Mouse (Mus musculus): ENCODE results near the gene Atp5d. TPM values are rescaled to one million over a fixed set of nuclear protein-coding genes. Genes with fewer than 3 reads are reported as not detected.
A peak's percentile ranks its signal among the peaks of the same experiment; 100 is the strongest.
"Not testable (repeated sequence)": the region's sequence is repeated elsewhere in the genome, so short reads cannot be mapped to it uniquely, and the experiment has no call there.

Gene Atp5d
- polyA plus RNA-seq, 1 experiment from 2014 or later: 553 TPM

- peak overlapping the region; percentile 67 for H3K9ac ChIP-seq (replicated peaks)
- WGBS: under 1% methylated on average over 17 of the region's 17 CpGs
These were observed 26.5 kb downstream of the Atp5d start for GRCm38 (mm10) chr10:80164998-80165344.

GRCm38 (mm10) chr10:80165392-80166128 is 27.1 kb downstream of the Atp5d start, which contains the start of gene Cirbp:
Gene Cirbp, plus strand, starts transcription at chr10:80165985.
- peak within 1 kb of the TSS; percentile 90 for H3K27ac ChIP-seq (replicated peaks)
- peaks cover 9% of the 10 kb centered on the region for H3K36me3 ChIP-seq
- peak within 1 kb of the TSS; percentile 67 for H3K9ac ChIP-seq (replicated peaks)
- no peaks in the 10 kb centered on the region for H3K9me3 ChIP-seq (replicated peaks)
- H3K4me3 ChIP-seq (replicated peaks): peak within 1 kb of the TSS; percentile 90
- H3K4me1 ChIP-seq: peaks cover 77% of the 10 kb centered on the region
- peak within 1 kb of the TSS; percentile 96 for H3K4me2 ChIP-seq
- peak; percentile 7; the same call in 1 of the 2 replicates for ATAC-seq (ENCODE audit: low FRiP score)
- no peaks in the 10 kb centered on the region for H3K27me3 ChIP-seq (replicated peaks)
- WGBS: 9% methylated on average over 20 of the region's 20 CpGs

More at GRCm38 (mm10) chr10:80164998-80165344, 26.5 kb downstream of the Atp5d start:
- Histone ChIP-seq H3K27me3 (replicated peaks) (no peaks in the 10 kb centered on the region), H3K27ac (replicated peaks) (peak overlapping the region; percentile 90), H3K4me1 (peaks cover 77% of the 10 kb centered on the region), H3K36me3 (peaks cover 3% of the 10 kb centered on the region), H3K9me3 (replicated peaks) (no peaks in the 10 kb centered on the region), H3K4me2 (peak overlapping the region; percentile 96), H3K4me3 (replicated peaks) (peak overlapping the region; percentile 48)
- peak; percentile 64 for ATAC-seq (ENCODE audit: low FRiP score)

- H3K4me3 ChIP-seq (replicated peaks): peak overlapping the region; percentile 48
These were observed 27.7 kb downstream of the Atp5d start for GRCm38 (mm10) chr10:80166136-80166535.

GRCm38 (mm10) chr10:80167460-80168037 is 29.1 kb downstream of the Atp5d start:
- Histone ChIP-seq H3K27ac (replicated peaks) (peak overlapping the region; percentile 100), H3K9me3 (replicated peaks) (no peaks in the 10 kb centered on the region), H3K36me3 (peaks cover 25% of the 10 kb centered on the region), H3K27me3 (replicated peaks) (no peaks in the 10 kb centered on the region), H3K4me2 (peak overlapping the region; percentile 96), H3K4me3 (replicated peaks) (peak overlapping the region; percentile 90), H3K4me1 (peaks cover 77% of the 10 kb centered on the region), H3K9ac (replicated peaks) (peak overlapping the region; percentile 100)
- ATAC-seq (ENCODE audit: low FRiP score): peak; percentile 92
- 0% methylated on average over 55 of the region's 55 CpGs for WGBS

More at GRCm38 (mm10) chr10:80166136-80166535, 27.7 kb downstream of the Atp5d start:
- Histone ChIP-seq H3K9ac (replicated peaks) (peak overlapping the region; percentile 67), H3K27ac (replicated peaks) (peak overlapping the region; percentile 90), H3K4me1 (peaks cover 75% of the 10 kb centered on the region), H3K36me3 (peaks cover 14% of the 10 kb centered on the region), H3K4me2 (peak overlapping the region; percentile 96)
- WGBS: 90% methylated on average over 4 of the region's 4 CpGs
- ATAC-seq (ENCODE audit: low FRiP score); H3K27me3 ChIP-seq (replicated peaks); H3K9me3 ChIP-seq (replicated peaks): not testable (repeated sequence)

GRCm38 (mm10) chr10:80168038-80168661 is 29.7 kb downstream of the Atp5d start:
- WGBS: under 1% methylated on average over 47 of the region's 48 CpGs
- peak; percentile 49 for ATAC-seq (ENCODE audit: low FRiP score)
- Histone ChIP-seq H3K9me3 (replicated peaks) (no peaks in the 10 kb centered on the region), H3K27me3 (replicated peaks) (no peaks in the 10 kb centered on the region), H3K4me3 (replicated peaks) (peak overlapping the region; percentile 90), H3K36me3 (peaks cover 25% of the 10 kb centered on the region), H3K9ac (replicated peaks) (peak overlapping the region; percentile 100), H3K4me1 (peaks cover 79% of the 10 kb centered on the region), H3K27ac (replicated peaks) (peak overlapping the region; percentile 100), H3K4me2 (peak overlapping the region; percentile 96)

GRCm38 (mm10) chr10:80169070-80169469 is 30.6 kb downstream of the Atp5d start:
- H3K4me3 ChIP-seq (replicated peaks): peak overlapping the region; percentile 90
- H3K4me1 ChIP-seq: peaks cover 78% of the 10 kb centered on the region
- peak overlapping the region; percentile 100 for H3K27ac ChIP-seq (replicated peaks)
- H3K4me2 ChIP-seq: peak overlapping the region; percentile 96
- no peaks in the 10 kb centered on the region for H3K9me3 ChIP-seq (replicated peaks)
- peaks cover 25% of the 10 kb centered on the region for H3K36me3 ChIP-seq
- no peak for ATAC-seq (ENCODE audit: low FRiP score)
- peak overlapping the region; percentile 100 for H3K9ac ChIP-seq (replicated peaks)
- 67% methylated on average over 1 of the region's 1 CpGs for WGBS
- no peaks in the 10 kb centered on the region for H3K27me3 ChIP-seq (replicated peaks)

GRCm38 (mm10) chr10:80169651-80170050 is 31.2 kb downstream of the Atp5d start:
- no peak overlapping the region for H3K4me3 ChIP-seq (replicated peaks)

DNA sequence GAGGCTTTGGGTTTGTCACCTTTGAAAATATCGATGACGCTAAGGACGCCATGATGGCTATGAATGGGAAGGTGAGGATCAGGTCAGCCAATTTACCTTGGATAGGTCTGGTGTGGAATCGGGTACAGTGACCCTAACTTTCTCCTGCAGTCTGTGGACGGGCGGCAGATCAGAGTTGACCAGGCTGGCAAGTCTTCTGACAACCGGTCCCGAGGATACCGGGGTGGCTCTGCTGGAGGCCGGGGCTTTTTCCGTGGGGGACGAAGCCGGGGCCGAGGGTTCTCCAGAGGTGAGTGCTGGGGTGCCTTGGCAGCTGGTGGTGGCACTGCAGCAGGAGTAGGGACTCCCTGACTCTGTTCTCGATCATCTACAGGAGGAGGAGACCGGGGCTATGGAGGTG is 31.6 kb downstream of the Atp5d start:
- Histone ChIP-seq H3K4me1 (peaks cover 72% of the 10 kb centered on the region), H3K27ac (replicated peaks) (no peak overlapping the region), H3K4me2 (0 out of 2 replicates have a peak overlapping the region, but pooled peaks have one; percentile 1), H3K9me3 (replicated peaks) (no peaks in the 10 kb centered on the region), H3K9ac (replicated peaks) (0 out of 2 replicates have a peak overlapping the region, but pooled peaks have one; percentile 100), H3K27me3 (replicated peaks) (no peaks in the 10 kb centered on the region), H3K4me3 (replicated peaks) (no peak overlapping the region), H3K36me3 (peaks cover 25% of the 10 kb centered on the region)
- WGBS: 97% methylated on average over 16 of the region's 16 CpGs
- ATAC-seq (ENCODE audit: low FRiP score): no peak

More at GRCm38 (mm10) chr10:80169651-80170050, 31.2 kb downstream of the Atp5d start:
- Histone ChIP-seq H3K4me1 (peaks cover 73% of the 10 kb centered on the region), H3K4me2 (peak overlapping the region; percentile 96; the same call in 1 of the 2 replicates), H3K27ac (replicated peaks) (0 out of 2 replicates have a peak overlapping the region, but pooled peaks have one; percentile 5), H3K27me3 (replicated peaks) (no peaks in the 10 kb centered on the region), H3K9ac (replicated peaks) (peak overlapping the region; percentile 100; the same call in 1 of the 2 replicates), H3K9me3 (replicated peaks) (no peaks in the 10 kb centered on the region), H3K36me3 (peaks cover 25% of the 10 kb centered on the region)
- WGBS: 93% methylated on average over 7 of the region's 7 CpGs
- no peak for ATAC-seq (ENCODE audit: low FRiP score)

- H3K9me3 ChIP-seq (replicated peaks): no peaks in the 10 kb centered on the region
- no peak overlapping the region for H3K4me2 ChIP-seq
- ATAC-seq (ENCODE audit: low FRiP score): no peak
- peaks cover 67% of the 10 kb centered on the region for H3K4me1 ChIP-seq
- no peak overlapping the region for H3K4me3 ChIP-seq (replicated peaks)
- H3K9ac ChIP-seq (replicated peaks): no peak overlapping the region
- no peak overlapping the region for H3K27ac ChIP-seq (replicated peaks)
- WGBS: 97% methylated on average over 19 of the region's 19 CpGs
- H3K36me3 ChIP-seq: peaks cover 25% of the 10 kb centered on the region
- H3K27me3 ChIP-seq (replicated peaks): no peaks in the 10 kb centered on the region
These were observed 32.2 kb downstream of the Atp5d start for GRCm38 (mm10) chr10:80170601-80171021.

GRCm38 (mm10) chr10:80171252-80171651 is 32.8 kb downstream of the Atp5d start:
- no peaks in the 10 kb centered on the region for H3K9me3 ChIP-seq (replicated peaks)
- 89% methylated on average over 15 of the region's 15 CpGs for WGBS
- H3K4me1 ChIP-seq: peaks cover 66% of the 10 kb centered on the region
- H3K4me2 ChIP-seq: no peak overlapping the region
- H3K4me3 ChIP-seq (replicated peaks): no peak overlapping the region
- H3K27ac ChIP-seq (replicated peaks): peak overlapping the region; percentile 92; the same call in 1 of the 2 replicates
- peaks cover 25% of the 10 kb centered on the region for H3K36me3 ChIP-seq
- no peak for ATAC-seq (ENCODE audit: low FRiP score)
- no peaks in the 10 kb centered on the region for H3K27me3 ChIP-seq (replicated peaks)
- 0 out of 2 replicates have a peak overlapping the region, but pooled peaks have one; percentile 60 for H3K9ac ChIP-seq (replicated peaks)

DNA sequence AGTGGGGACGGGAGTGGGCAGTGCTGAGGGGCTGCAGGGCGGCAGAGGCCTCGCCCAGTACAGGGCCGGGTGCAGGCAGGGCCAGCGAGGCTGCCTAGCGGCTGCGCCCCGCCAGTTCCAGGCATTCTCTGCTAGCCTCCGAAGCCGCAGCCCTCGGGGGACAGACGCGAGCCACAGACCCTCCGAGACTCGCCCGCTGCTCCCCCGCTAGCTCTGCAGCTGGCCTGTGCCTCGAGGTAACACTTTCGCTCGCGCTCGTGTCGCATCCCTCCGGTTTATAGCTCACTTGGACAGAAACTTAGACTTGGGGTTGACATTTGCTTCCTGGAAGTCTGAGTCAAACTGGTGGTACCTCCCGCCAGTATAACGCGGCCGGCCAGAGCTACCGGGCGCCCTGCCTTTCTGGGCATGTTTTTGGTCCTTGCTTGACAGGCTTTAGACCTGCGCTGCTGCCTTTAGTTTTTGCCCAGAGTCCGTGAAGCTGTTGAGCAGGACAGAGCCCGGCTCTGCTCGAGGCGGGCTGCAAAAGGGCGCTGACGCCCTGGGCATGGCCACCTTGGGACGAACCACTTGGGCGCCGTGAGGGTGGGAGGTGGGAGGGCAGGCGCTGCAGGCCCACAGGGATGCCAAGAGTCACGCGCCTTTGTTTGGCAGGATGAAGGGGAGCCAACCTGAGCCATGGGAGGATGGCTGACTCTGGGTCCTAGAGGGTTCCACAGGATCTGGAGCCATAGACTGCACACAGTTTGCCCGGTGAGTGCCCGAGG is 33.5 kb downstream of the Atp5d start:
- Histone ChIP-seq H3K4me1 (peaks cover 61% of the 10 kb centered on the region), H3K27ac (replicated peaks) (peak overlapping the region; percentile 92), H3K9me3 (replicated peaks) (no peaks in the 10 kb centered on the region), H3K4me2 (peak overlapping the region; percentile 79), H3K36me3 (peaks cover 25% of the 10 kb centered on the region), H3K27me3 (replicated peaks) (no peaks in the 10 kb centered on the region), H3K4me3 (replicated peaks) (peak overlapping the region; percentile 56; the same call in 1 of the 2 replicates), H3K9ac (replicated peaks) (peak overlapping the region; percentile 60; the same call in 1 of the 2 replicates)
- WGBS: 80% methylated on average over 45 of the region's 45 CpGs
- ATAC-seq (ENCODE audit: low FRiP score): no peak
